Mouse (Mus musculus): ENCODE measurements around the gene G6pdx. TPM values are rescaled to one million over a fixed set of nuclear protein-coding genes. Genes with fewer than 3 reads are reported as not detected.

The G6pdx gene
- total and polyA plus RNA-seq, 3 experiments, result 35.9 to 70.5 (median 44.0) TPM

GRCm38 (mm10) chrX:74424443-74424842 lies 4.6 kb downstream of the G6pdx start:
- in situ Hi-C loops (cut with MboI; ENCODE audit: low pct_ligation_motif_present, low pct_unique_long_range_greater_than_20kb, low sequenced_read_pairs) (no loop called here), dilution Hi-C loops (cut with MboI; ENCODE audit: extremely low pct_ligation_motif_present, extremely low pct_unique_long_range_greater_than_20kb, low sequenced_read_pairs) (no loop called here)
- Histone ChIP-seq H3K4me2 (ENCODE audit: insufficient read depth, low read depth, poor library complexity, severe bottlenecking) (no peak overlapping the region), H3K9me3 (replicated peaks; ENCODE audit: low read length) (no peaks in the 10 kb centered on the region), H3K9ac (ENCODE audit: insufficient read depth, low read depth) (no peak overlapping the region), H3K4me1 (ENCODE audit: control insufficient read depth in 1 of 2, insufficient read depth in 2 of 2) (peaks cover 0 to 43% of the 10 kb centered on the region in 2 experiments; a peak in 3 of 4 replicates), H3K4me3 (replicated peaks in 1 of 3; ENCODE audit: low read depth in 2 of 3, low read length in 2 of 3, poor library complexity in 1 of 3) (no peak overlapping the region), H3K27me3 (replicated peaks) (no peaks in the 10 kb centered on the region), H3K27ac (ENCODE audit: insufficient read depth, low read depth) (no peak overlapping the region), H3K36me3 (replicated peaks in 1 of 2; ENCODE audit: control insufficient read depth in 1 of 2, insufficient read depth in 1 of 2, low read length in 1 of 2) (peaks cover 0 to 30% of the 10 kb centered on the region in 2 experiments), H3K79me2 (replicated peaks; ENCODE audit: control insufficient read depth, extremely low read depth, insufficient read depth, poor library complexity, severe bottlenecking) (0 out of 2 replicates have a peak, but pooled peaks cover 2% of the 10 kb centered on the region)
- DNase-seq (ENCODE audit: extremely low read depth), result no peak
- TF ChIP-seq JUN (IDR thresholded peaks at IDR 0.05; ENCODE audit: insufficient read depth, low read depth, low read length) (no peak), IRF4 (IDR thresholded peaks at IDR 0.05; ENCODE audit: low read depth, low read length) (no peak), NELFE (IDR thresholded peaks at IDR 0.05; ENCODE audit: low read depth, low read length) (no peak), USF1 (IDR thresholded peaks at IDR 0.05; ENCODE audit: low read depth, low read length) (no peak), MAX (IDR thresholded peaks at IDR 0.05; ENCODE audit: low read length) (no peak), JUND (conservative IDR thresholded peaks at IDR 0.05; ENCODE audit: low read depth, low read length) (no peak), GABPA (IDR thresholded peaks at IDR 0.05; ENCODE audit: insufficient replicate concordance, low read depth, low read length) (no peak), ELF1 (IDR thresholded peaks at IDR 0.05; ENCODE audit: low read depth, low read length) (no peak), CHD1 (IDR thresholded peaks at IDR 0.05; ENCODE audit: low read depth, low read length) (no peak), NRF1 (IDR thresholded peaks at IDR 0.05; ENCODE audit: low read depth, low read length) (no peak)

- TF ChIP-seq IRF4 (IDR thresholded peaks at IDR 0.05; ENCODE audit: low read depth, low read length) (peak; percentile 73), USF2 (conservative IDR thresholded peaks at IDR 0.05; ENCODE audit: low read depth, low read length) (no peak), CTCF (conservative IDR thresholded peaks at IDR 0.05 in 1 of 2, IDR thresholded peaks at IDR 0.05 in 1 of 2; ENCODE audit: low read depth in 2 of 2, low read length in 2 of 2) (peak; percentile 62 to 98), UBTF (IDR thresholded peaks at IDR 0.05; ENCODE audit: low read depth, low read length) (no peak), MEF2A (IDR thresholded peaks at IDR 0.05; ENCODE audit: borderline replicate concordance, low read depth, low read length) (0 out of 2 replicates have a peak, but pooled peaks have one; percentile 45), USF1 (IDR thresholded peaks at IDR 0.05; ENCODE audit: low read depth, low read length) (no peak), SIN3A (IDR thresholded peaks at IDR 0.05; ENCODE audit: low read length) (peak; percentile 74), RAD21 (IDR thresholded peaks at IDR 0.05; ENCODE audit: low read depth, low read length) (peak; percentile 94), MXI1 (IDR thresholded peaks at IDR 0.05; ENCODE audit: low read depth, low read length) (peak; percentile 56; the same call in 1 of the 2 replicates), BHLHE40 (IDR thresholded peaks at IDR 0.05; ENCODE audit: low read depth, low read length) (no peak), MAZ (IDR thresholded peaks at IDR 0.05; ENCODE audit: low read depth, low read length) (peak; percentile 79; the same call in 1 of the 2 replicates), MYC (IDR thresholded peaks at IDR 0.05; ENCODE audit: low read depth, low read length) (peak; percentile 55; the same call in 1 of the 2 replicates), ZNF384 (IDR thresholded peaks at IDR 0.05; ENCODE audit: low read depth, low read length) (peak; percentile 50; the same call in 1 of the 2 replicates), SMC3 (IDR thresholded peaks at IDR 0.05; ENCODE audit: low read depth, low read length) (peak; percentile 87), NELFE (IDR thresholded peaks at IDR 0.05; ENCODE audit: low read depth, low read length) (0 out of 2 replicates have a peak, but pooled peaks have one; percentile 35), ZC3H11A (IDR thresholded peaks at IDR 0.05; ENCODE audit: low read depth, low read length) (peak; percentile 79), POLR2AphosphoS2 (IDR thresholded peaks at IDR 0.05; ENCODE audit: low read depth, low read length) (no peak), CHD2 (IDR thresholded peaks at IDR 0.05; ENCODE audit: low read length) (peak; percentile 74)
- no peaks in the 10 kb centered on the region for H3K27me3 ChIP-seq (replicated peaks)
- peaks cover 22 to 60% of the 10 kb centered on the region in 2 experiments for H3K36me3 ChIP-seq (replicated peaks in 1 of 2; ENCODE audit: control insufficient read depth in 1 of 2, insufficient read depth in 1 of 2, low read length in 1 of 2)
- H3K4me3 ChIP-seq (replicated peaks in 1 of 3; ENCODE audit: low read depth in 2 of 3, low read length in 2 of 3, poor library complexity in 1 of 3), result no peak overlapping the region
- no peak overlapping the region for H3K27ac ChIP-seq (ENCODE audit: insufficient read depth, low read depth)
- H3K4me1 ChIP-seq (ENCODE audit: control insufficient read depth in 1 of 2, insufficient read depth in 2 of 2), result no peaks in the 10 kb centered on the region
- H3K9me3 ChIP-seq (replicated peaks; ENCODE audit: low read length), result no peaks in the 10 kb centered on the region
- dilution Hi-C loops (cut with MboI; ENCODE audit: extremely low pct_ligation_motif_present, extremely low pct_unique_long_range_greater_than_20kb, low sequenced_read_pairs), result no loop called here
- in situ Hi-C loops (cut with MboI; ENCODE audit: low pct_ligation_motif_present, low pct_unique_long_range_greater_than_20kb, low sequenced_read_pairs), result loop anchor here (5.0 to 10.0 kb wide), 2 partner anchors 166 to 299 kb away; partner anchors contain the start of gene Flna
- no peak overlapping the region for H3K4me2 ChIP-seq (ENCODE audit: insufficient read depth, low read depth, poor library complexity, severe bottlenecking)
- no peak overlapping the region for H3K9ac ChIP-seq (ENCODE audit: insufficient read depth, low read depth)
- DNase-seq (ENCODE audit: extremely low read depth), result peak; percentile 59
- H3K79me2 ChIP-seq (replicated peaks; ENCODE audit: control insufficient read depth, extremely low read depth, insufficient read depth, poor library complexity, severe bottlenecking), result no peaks in the 10 kb centered on the region
Observed at GRCm38 (mm10) chrX:74413377-74413776, 15.6 kb downstream of the G6pdx start.
